Mouse (Mus musculus) cerebral cortex, adult 2 months (tissue): ENCODE results near the gene Bco2.

Experiments
- WGBS: fragments of 180-500 bp; shearing (Covaris S2); methylation state at CpG from one replicate; pipeline ENCODE4 v1.1.7; 2018; 5-methylcytosine and 5-hydroxymethylcytosine counted together

The Bco2 gene

DNA sequence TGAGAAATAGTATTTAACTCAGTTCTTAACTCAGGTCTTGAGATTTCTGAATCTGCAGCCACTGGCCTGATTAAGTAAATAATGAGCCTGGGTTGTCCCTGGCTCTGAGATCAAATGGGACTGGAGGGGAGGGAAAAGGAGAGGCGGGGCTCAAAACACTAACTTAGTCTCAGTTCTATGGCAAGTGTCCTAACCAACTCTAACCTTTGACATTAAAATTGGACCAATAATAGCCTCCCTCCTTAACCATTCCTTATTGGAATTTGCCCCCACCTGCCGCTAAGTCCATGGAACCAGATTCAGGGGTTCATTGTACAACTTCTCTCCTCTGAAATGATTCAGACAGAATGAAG lies at the start of gene Bco2:
Bco2 (minus strand) TSS at position 88 of the 353 bp plus-strand sequence.
- WGBS = 44% methylated on average over 2 of the region's 2 CpGs

DNA sequence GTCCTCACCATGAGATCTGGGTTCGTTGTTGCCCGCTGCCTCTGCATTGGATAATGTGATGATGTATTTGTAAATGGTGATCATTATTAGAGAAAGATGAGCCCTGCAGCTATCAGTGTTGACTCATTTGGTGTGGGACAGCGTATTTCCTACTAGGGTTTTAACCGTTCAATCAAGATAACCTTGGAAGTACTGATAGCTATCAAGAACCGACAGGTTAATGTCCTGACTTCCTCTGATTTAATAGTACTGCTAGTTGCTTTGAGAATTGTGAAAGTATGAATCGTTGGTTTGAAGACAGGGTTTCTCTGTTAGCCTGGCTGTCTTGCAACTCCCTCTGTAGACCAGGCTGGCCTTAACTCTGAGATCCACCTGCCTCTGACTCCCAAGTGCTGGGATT lies 49.4 kb upstream of the Bco2 start:
- 3% methylated on average over 6 of the region's 6 CpGs for WGBS

DNA sequence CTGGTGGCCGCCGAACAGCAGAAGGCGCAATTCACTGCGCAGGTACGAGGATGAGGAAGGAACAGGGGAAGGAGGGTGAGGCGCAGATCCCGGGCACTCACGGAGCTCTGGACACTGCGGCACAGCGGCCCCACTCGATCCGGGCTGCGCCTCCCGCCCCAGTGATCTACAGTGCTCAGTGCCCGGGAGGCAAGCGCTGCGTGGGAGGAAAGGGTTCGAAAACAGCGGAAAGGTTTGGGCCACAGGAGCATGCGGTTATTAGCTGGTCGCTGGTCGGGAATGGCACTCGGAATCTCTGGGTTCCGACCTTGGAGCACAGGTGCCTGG lies 49.0 kb upstream of the Bco2 start:
- under 1% methylated on average over 24 of the region's 24 CpGs for WGBS

DNA sequence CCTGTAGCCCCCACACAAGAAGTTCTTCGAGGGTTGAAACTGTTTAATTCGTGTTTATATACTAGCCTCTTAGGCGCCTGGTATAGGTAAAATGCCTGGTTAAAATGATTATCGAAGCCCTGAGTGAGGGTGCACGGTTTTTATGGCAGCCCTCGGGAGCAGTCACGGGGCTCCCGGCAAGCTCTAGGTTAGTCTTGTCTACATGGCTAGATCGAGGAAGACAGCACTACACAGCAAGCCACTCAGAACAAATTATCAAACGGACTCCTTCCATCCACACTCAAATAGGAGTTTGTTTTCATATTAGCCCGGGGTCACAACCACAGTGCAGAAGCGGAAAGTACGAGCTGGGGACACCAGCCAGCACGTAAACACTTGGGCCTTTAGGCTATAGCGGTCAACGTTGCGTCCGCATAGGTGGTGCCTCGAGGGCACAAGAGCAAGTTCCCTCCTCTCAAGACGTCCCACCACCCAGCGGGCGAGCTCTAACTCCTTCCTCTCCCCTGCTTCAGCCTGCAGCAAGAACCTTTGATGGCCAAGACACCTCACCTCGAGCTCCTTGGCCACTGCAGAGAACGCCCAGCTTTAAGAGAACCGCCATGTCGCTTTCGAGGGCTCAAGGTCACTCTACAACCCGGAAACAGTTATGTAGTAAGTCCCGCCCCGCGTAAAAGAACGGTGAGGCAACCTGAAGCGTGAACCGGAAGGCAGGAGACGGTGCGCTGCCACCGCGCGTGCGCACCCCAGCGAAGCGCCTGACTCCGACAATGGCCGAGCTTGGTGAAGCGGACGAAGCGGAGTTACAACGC lies 48.4 kb upstream of the Bco2 start, which contains the start of the genes Sdhd and Timm8b:
Sdhd (minus strand) TSS at position 624 of the 809 bp plus-strand sequence.
Timm8b (plus strand) TSS at position 722 of the 809 bp plus-strand sequence.
- WGBS = under 1% methylated on average over 48 of the region's 48 CpGs

DNA sequence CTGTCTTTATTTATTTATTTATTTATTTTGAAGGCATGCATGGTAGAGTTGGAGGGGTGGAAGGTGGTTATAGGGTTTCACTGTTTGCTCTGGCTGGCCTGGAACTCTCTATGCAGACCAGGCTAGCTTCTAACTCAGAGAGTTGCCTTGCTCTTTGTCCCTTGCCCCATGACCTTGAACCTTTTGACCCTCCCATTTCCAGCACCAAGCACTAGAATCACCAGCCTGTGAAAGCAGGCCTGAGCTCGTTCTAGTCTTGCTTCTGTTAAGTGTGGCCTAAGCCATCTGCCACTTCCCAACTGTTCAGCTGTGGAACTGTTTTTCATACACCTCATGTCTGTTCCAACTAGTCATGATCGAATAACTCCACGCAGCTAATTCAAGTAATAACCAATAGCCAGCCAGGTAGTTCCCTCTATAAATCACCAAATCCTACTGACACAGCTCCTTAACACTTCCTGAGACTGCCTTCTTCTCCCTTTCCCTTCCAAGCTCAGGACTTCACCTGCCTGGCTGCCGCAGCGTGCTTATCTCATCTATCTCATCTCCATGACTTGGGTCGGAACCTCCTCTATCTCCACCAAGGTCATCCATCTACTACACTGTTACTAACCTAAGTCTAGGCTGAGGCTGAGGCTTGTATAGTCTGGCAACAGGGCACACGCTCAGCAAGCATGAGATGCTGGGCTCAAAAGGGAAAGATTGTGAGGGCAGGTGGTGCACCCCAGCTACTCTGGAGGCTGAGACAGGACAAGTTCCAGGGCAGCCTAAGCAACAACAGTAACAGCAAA lies 47.3 kb upstream of the Bco2 start:
- WGBS = 78% methylated on average over 7 of the region's 7 CpGs

DNA sequence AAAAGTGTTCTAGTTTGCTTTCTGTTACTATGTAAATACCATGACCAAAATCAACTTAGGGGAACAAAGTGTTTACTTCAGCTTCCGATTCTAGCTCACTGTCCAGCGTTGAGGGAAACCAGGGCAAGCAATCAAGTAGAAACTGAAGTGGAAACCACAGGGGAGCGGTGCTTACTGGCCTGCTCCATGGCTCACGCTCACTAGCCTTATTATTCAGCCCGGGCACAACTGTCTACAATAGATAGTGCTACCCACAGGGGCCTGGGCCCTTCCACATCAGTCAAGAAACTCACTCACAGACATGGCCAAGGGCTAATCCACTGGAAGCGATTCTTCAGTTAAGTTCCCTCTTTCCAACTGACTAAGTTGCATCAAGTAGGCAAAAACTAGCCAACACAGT lies 46.6 kb upstream of the Bco2 start:
- WGBS = 71% methylated on average over 6 of the region's 6 CpGs

DNA sequence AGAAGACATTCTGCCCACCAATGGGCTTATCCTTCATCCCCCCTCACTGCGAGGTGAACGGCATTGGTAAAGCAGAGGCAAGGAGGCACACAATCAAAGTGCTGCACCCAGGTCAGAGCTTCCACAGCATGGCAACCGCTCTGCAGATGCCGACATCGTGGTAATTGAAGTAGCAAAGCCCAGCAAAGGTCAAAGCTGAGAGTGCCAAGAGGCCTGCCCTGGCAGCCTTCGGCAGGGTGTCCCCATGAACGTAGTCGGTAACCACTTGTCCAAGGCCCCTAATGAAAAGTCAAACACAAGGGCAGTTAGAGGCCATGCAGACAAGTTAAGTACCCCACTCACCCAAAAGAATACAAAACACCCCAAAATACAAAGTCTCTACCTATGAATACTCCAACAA lies 42.0 kb upstream of the Bco2 start:
- WGBS = 92% methylated on average over 8 of the region's 8 CpGs

DNA sequence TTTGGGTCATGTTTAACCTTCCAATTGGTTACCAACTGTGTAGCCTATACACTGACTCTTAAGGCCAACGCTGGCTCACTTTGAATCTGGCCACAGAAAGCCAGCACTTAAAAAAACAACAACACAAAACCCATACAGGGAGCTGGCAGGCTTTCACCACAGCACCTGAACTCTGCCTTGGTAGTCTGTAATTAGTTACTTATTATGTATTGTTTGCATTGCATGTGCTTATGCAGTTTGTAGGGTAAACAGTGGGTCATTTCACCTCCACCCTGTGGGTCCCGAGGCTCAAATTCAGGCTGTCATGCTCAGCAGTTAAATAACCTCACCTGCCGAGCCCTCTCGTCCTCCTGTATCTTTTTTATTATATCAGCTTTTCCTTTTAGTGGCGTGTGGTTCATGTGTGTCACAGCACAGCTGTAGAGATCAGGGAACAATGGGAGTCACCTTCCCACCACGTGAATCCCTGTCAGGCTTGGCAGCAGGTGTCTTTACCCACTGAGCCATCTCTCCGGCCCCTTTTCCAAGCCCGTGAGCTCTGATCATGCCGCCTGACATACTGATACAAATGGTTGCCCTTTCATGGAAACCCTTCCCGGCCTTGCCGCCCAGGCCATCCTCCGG lies 39.9 kb upstream of the Bco2 start:
- 83% methylated on average over 12 of the region's 12 CpGs for WGBS

DNA sequence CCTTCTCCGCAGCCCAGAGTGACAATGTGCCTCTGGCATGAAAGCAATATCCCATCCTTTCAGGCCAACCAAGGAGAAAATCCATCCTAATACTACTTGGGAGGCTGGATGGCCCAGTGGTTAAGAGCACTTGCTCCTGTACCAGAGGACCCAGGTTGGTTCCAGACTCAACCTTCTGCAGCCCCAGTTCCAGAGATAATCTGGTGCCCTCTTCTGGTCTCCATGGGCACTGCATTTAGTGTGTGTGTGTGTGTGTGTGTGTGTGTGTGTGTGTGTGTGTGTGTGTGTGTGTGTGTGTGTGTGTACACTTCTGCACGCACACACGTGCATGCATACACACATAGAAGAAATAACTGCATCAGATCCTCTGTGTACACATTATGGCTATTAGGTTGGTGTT lies 38.6 kb upstream of the Bco2 start:
- 79% methylated on average over 3 of the region's 3 CpGs for WGBS

DNA sequence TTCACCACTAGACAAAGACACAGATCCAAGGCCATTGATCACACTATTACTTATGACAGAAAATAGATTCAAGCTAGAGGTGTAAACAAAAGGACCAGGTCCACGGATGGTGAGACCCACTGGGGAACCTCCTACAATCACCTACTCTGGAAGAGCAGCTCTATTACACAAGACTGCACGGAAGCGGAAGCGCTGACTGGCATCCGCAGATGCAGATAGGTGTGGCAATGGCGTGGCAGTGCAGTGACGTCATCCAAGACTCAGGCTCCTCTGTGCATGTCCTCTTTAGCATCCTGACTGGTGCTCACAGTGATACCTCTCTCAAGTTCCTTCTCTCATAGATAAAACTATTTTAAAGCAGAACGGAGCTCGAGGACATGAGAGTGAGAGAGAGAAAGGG lies 38.0 kb upstream of the Bco2 start:
- 89% methylated on average over 9 of the region's 9 CpGs for WGBS

DNA sequence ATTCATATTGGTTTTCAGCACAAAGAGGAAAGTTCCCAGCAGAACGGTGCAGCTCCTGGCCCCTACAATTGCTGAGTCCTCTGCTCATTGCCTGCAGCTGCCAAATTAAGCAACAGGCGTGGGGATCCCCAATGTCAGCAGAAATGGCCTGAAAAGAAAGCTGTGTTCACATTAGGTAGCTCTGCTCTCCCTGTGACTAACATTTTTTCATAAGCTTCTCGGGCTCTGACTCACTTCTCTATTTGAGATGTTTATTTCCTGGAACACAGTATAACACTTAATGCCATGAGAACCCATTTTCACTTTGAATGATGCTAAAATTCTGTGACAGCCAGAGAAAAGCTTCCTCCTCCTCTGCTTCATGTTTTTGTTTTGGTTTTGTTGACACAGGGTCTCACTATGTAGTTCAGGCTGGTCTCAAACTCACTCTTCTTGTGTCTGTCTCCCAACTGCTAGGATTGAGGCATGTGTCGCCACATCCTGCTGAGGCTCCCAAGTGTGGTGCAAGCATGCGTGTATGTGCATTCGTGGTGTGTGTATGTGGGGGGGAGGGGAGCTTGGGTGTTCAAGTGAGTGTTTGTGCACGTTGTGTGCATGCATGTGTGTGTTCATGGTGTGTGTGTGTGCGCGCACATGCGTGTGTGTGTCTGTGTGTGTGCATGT lies 36.0 kb upstream of the Bco2 start:
- WGBS = 65% methylated on average over 10 of the region's 10 CpGs

DNA sequence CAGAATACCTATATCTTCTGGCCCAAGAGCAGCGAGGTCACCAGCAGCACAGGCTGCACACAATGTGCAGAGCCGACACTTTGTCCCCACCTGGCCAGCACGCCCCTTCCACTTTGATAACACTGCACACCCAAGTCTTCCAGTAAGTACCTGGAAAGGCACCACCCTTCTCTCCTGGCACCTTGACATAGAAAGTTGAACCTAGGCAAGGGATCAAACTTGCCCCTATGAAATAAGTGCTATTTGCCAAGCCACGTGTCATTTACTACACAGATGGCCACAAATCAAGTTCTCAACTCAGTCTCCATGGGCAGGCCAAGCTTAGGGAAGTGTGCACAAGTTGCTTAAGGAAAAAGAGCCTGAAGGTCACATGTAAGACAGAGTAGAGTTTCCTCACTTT lies 32.0 kb upstream of the Bco2 start:
- WGBS = 86% methylated on average over 4 of the region's 4 CpGs

DNA sequence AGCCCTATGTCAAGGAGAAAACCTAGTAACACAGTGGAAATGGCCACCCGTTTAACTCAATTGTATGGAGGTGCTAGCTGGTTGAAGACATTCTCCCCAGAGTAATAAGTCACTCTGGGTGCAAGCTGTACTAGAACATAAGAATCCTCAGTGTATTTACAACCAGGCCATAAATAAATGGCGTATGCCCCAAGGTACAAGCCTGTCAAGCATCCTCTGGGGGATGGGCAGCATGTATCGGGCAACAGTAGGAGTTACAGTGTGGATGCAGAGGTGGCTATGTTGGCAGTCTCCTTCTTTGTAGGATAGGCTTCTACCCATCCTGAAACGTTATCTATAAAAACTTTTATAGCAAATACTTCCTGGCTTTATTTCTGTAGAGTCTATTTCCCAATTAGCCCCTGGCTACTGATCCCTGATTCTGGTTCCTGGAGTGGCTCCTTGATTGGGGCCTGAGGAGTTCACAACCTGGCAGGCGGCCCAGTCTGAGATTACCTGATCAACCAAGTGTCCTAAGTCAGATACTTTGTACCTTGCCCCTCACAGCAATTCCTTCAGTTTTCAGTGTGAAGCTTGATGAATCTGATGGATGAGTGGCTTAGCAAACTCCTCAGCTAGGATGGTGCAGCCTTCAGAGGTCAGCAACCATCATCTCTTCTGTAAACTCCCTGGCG lies 30.3 kb upstream of the Bco2 start:
- 86% methylated on average over 6 of the region's 6 CpGs for WGBS

DNA sequence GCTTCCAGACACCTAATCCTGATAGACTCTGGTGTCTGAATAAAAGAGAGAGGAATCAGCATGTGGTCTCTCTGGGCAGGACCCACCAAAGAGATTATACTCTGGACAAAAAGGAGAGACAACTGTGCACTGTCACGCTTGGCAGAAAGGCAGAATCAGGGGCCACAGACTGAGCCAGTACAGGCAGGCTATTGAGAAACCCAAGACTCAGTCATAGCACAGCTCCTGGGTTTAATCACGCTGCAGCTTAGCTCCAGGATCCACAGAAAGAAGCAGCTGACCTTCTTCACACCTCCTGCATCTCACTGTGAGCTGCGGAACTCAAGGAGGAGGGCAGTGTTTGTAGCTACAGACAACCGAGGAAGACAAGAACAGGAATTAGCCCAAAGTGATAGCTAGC lies 25.4 kb upstream of the Bco2 start:
- WGBS = 58% methylated on average over 4 of the region's 4 CpGs

DNA sequence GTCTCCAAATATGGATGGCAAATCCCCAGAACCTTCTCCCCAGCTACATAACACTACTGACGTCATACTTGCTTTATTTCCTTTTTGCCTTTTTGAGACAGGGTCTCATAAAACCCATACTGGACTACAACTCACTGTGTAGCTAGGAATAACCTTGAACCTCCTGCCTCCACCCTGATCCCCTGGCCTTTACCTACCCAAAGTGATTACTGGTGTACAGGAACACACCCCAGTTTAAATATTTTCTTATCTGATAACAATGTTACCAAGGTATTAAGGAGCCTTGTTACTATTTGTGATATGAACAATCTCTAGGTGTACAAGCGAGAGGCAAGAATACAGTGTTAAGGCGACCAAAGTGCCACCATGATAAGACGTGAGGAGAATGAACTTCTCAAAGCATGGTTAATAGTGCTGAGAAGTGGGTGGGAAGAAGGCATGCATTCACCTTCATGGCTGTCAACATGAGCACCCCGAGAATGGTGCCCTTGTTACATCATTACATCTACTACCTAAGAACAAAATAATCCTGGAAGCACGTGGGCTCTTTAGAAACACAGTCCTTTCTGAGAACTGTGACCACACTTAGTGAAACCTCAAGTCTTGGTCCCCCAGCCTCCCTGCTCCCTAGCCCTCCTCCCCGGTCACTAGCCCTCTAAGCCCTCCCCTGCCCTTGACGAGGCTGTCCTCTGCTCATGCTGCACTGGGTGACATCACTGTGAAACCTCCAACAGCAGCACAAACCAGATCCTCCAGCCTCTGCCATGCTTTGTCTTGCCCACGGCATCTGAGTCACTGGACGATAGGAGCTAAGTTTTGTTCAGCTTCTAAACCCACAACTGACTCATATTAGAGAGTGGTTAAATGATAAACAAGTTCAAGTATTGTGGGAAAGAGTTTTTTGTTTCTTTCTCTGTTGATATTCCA lies 14.9 kb upstream of the Bco2 start:
- WGBS = 80% methylated on average over 10 of the region's 10 CpGs

DNA sequence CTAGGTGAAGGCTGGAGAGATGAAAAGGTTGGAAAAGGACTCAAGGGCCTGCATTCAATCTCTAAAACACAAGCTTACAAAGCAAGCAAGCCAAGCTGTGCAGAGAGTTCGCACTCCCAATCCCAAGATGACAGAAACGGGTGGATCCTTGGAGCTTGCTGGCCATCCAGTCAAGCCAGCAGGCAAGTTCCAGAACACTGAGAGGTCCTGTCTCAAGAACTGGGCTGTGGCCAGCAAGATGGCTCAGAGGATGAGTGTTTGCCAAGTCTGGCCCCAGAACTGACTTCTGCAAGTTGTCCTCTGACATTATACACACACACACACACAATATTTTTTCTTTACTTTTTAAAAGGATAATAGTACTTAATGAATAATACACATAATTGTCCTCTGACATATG lies 12.9 kb upstream of the Bco2 start:
- 83% methylated on average over 2 of the region's 2 CpGs for WGBS

DNA sequence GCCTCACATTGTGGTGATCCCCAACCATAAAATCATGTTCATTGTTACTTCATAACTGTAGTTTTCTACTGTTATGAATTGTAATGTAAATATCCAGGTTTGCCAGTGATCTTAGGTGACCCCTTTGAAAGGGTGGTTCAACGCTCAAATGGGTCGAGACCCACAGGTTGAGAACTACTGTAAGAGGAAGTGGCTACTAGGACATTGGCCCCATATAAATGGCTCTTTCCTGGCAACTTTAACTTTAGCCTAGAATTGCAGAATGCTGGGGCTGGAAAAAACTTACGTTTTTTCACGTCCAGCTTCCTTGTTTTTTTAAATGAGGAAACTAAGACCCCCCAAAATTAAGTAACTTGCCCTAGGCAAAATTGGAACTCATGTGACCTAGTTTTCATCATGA lies 12.4 kb upstream of the Bco2 start:
- 84% methylated on average over 4 of the region's 4 CpGs for WGBS

DNA sequence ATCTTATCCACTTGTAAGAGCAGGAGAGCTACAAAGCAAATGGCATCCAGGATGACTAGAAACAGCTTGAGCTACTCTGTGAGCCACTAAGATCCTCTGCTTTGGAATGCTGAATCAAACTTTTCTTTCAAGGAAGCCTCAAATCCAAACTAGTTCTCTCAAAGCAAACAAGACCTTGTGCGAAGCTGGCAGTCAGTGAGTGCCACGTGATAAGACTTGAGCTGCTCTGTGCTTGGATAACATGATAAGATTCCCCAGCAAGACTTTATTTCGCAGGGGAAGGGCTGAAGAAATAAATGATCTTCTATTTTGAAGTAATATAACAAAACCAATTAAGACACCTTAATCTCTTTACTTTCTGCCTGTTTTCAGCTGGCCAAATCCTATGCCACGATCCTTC lies 11.0 kb upstream of the Bco2 start:
- WGBS = 76% methylated on average over 4 of the region's 4 CpGs

DNA sequence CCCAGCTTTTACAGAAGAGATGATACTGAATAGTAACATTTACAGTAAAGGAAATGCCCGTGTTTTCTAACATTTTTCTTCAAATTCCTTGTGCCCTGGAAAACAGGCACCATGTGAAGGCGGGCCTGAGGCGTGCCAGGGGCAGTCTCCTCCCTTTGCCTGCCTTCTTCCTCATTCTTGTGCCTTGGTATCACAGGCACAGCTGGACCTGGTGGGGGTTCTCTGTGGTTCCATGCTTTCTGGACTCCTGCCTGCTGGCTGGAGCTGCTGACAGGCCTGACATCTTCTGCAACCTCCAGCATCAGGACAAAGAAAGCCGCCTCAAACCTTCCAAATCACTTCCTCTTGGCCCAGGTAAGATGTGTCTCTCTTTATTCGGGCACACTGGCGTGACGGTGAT lies 10.2 kb upstream of the Bco2 start:
- 78% methylated on average over 7 of the region's 7 CpGs for WGBS

DNA sequence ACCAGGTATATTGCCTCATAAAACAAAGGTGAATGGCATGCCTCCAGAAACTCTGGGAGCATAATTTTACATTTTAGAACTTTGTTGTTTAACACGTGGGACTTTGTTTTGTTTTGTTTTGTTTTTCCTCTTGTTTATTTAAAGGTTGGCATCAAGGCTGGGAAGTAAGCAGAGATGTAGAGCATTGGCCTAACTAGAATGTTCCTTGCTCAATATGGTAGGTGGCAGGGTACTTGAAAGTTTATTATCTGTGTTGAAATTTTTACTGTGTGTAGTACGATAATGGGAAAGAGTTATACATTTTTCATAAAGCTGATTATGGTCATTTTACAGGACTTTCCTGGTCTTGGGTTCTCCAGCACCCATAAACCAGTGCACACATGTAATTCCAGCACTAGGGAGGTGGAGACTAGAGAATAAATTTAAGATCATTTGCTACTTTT lies 7.0 kb upstream of the Bco2 start:
- WGBS = 86% methylated on average over 2 of the region's 2 CpGs
